In the genomic region with DNA sequence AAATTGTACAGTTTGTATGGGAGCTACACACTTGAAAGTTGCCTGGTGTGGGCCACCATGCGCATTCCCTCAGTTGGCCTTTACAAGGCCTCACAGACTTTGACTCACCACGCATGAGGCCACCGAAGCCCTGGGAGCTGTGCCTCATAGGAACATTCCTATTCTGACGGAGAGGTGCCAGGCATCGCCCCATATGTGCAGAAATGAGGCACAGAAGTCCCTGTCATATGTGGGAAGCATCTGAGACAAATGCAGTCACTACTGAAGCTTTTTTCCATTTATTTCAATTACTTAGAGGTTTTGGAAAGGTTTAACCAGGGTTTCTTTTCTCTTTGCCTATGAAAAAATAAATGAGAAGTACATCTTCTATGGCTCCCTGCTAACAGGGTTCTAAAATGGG, we compare ENCODE assay signal across 14 mouse cellular contexts.
A peak's percentile ranks its signal among the peaks of the same experiment; 100 is the strongest.
DNase-seq lines count a peak whose midpoint lies in the region; ATAC-seq and TF ChIP-seq lines count a peak whose summit lies in the region.
"Had no signal": no experiment of that assay in that cellular context is flagged by ENCODE, and none has a peak within 500 bp of the region (broad histone marks: within the 10 kb centered on the region; RNA-seq: fewer than 3 reads in every experiment).

No protein-coding gene starts in this region.

- TF ChIP-seq POLR2A in cortical plate, adult 2 months (IDR thresholded peaks at IDR 0.05; ENCODE audit: extremely low read depth, insufficient read depth, low read length): no peak
- no peak for TF ChIP-seq POLR2A in kidney, adult 2 months (IDR thresholded peaks at IDR 0.05; ENCODE audit: low read depth, low read length)

- H3K27me3 ChIP-seq in forebrain, embryonic 15.5 days: no peaks in the 10 kb centered on the region
- H3K27me3 ChIP-seq in forebrain, embryonic 10.5 days (ENCODE audit: poor library complexity, severe bottlenecking): no peaks in the 10 kb centered on the region
- H3K27me3 ChIP-seq in kidney, adult 2 months (replicated peaks; ENCODE audit: control insufficient read depth, insufficient read depth, low read length): no peaks in the 10 kb centered on the region

- H3K36me3 ChIP-seq in forebrain, embryonic 15.5 days: no peaks in the 10 kb centered on the region
- H3K36me3 ChIP-seq in forebrain, embryonic 10.5 days (replicated peaks): 0 out of 2 replicates have a peak, but pooled peaks cover 3% of the 10 kb centered on the region
- H3K36me3 ChIP-seq in kidney, adult 2 months (ENCODE audit: control insufficient read depth, insufficient read depth, low read length): no peaks in the 10 kb centered on the region; the same call in 1 of the 2 replicates

- H3K4me3 ChIP-seq in forebrain, embryonic 15.5 days: no peak overlapping the region
- H3K4me3 ChIP-seq in forebrain, embryonic 10.5 days: no peak overlapping the region
- H3K4me3 ChIP-seq in cortical plate, adult 2 months (ENCODE audit: insufficient read depth, low read length): no peak overlapping the region
- no peak overlapping the region for H3K4me3 ChIP-seq in layer of hippocampus, adult 2 months
- H3K4me3 ChIP-seq in kidney, adult 2 months (ENCODE audit: insufficient read depth, low read depth, low read length): no peak overlapping the region
- H3K4me3 ChIP-seq: midbrain, embryonic 10.5 days; myocyte had no signal

- no peaks in the 10 kb centered on the region for H3K9me3 ChIP-seq in forebrain, embryonic 15.5 days
- no peaks in the 10 kb centered on the region for H3K9me3 ChIP-seq in forebrain, embryonic 10.5 days
- H3K9me3 ChIP-seq: midbrain, embryonic 10.5 days had no signal

- H3K4me2 ChIP-seq in forebrain, embryonic 15.5 days (replicated peaks): no peak overlapping the region
- H3K4me2 ChIP-seq: liver, embryonic 11.5 days had no signal

- peak overlapping the region; percentile 89 for H3K27ac ChIP-seq in forebrain, embryonic 15.5 days (replicated peaks)
- H3K27ac ChIP-seq in forebrain, embryonic 10.5 days: no peak overlapping the region
- H3K27ac ChIP-seq in cortical plate, adult 2 months (ENCODE audit: insufficient read depth, low read length): peak overlapping the region; percentile 91
- H3K27ac ChIP-seq in layer of hippocampus, adult 2 months: peak overlapping the region; percentile 92
- no peak overlapping the region for H3K27ac ChIP-seq in kidney, adult 2 months (ENCODE audit: insufficient read depth, low read depth, low read length)
- H3K27ac ChIP-seq: midbrain, embryonic 10.5 days had no signal

- H3K9ac ChIP-seq in forebrain, embryonic 15.5 days (replicated peaks): no peak overlapping the region

- peaks cover 67% of the 10 kb centered on the region for H3K4me1 ChIP-seq in forebrain, embryonic 15.5 days
- H3K4me1 ChIP-seq in forebrain, embryonic 10.5 days: peaks cover 47% of the 10 kb centered on the region
- H3K4me1 ChIP-seq in cortical plate, adult 2 months (ENCODE audit: control insufficient read depth, insufficient read depth, low read length): peaks cover 15% of the 10 kb centered on the region
- H3K4me1 ChIP-seq in kidney, adult 2 months (ENCODE audit: control insufficient read depth, insufficient read depth, low read length): peaks cover 7% of the 10 kb centered on the region; the same call in 1 of the 2 replicates

- ATAC-seq in forebrain, embryonic 15.5 days (replicated peaks): no peak
- ATAC-seq in activated CD4-positive, CD25-positive, alpha-beta regulatory T cell, adult 4 months: no peak
- ATAC-seq: intestine, postnatal 0 days; lung, postnatal 0 days had no signal

- no peak for TF ChIP-seq CTCF in cortical plate, adult 2 months (IDR thresholded peaks at IDR 0.05; ENCODE audit: extremely low read depth, insufficient read depth, low read length)
- no peak for TF ChIP-seq CTCF in layer of hippocampus, adult 2 months (conservative IDR thresholded peaks at IDR 0.05)
- TF ChIP-seq CTCF in kidney, adult 2 months (conservative IDR thresholded peaks at IDR 0.05; ENCODE audit: insufficient read depth, insufficient read length, low read depth, low read length): no peak

- DNase-seq in forebrain, embryonic 10.5 days (ENCODE audit: extremely low spot score, low spot score): no peak
- DNase-seq in layer of hippocampus, adult 2 months (ENCODE audit: low spot score in 2 of 2): peak; percentile 72 to 74
- DNase-seq in right cerebral cortex, adult 18-20 months: peak; percentile 69
- no peak for DNase-seq in kidney, adult 2 months
- no peak for DNase-seq in MN1 (ENCODE audit: low spot score)
- DNase-seq: adrenal gland, postnatal 25 days had no signal

- 68% methylated on average over 5 of the region's 5 CpGs for WGBS in forebrain, embryonic 15.5 days
- WGBS in forebrain, embryonic 10.5 days: 96% methylated on average over 5 of the region's 5 CpGs
- WGBS in kidney, adult 2 months: 96% methylated on average over 5 of the region's 5 CpGs

Comparison
In these comparisons a context has a peak if more than half of its experiments do, and no peak if none do; other contexts are left out.
1. H3K27ac ChIP-seq: peak in forebrain, embryonic 15.5 days (single experiment), cortical plate, adult 2 months (single experiment) and layer of hippocampus, adult 2 months (single experiment); none in forebrain, embryonic 10.5 days (single experiment) and kidney, adult 2 months (single experiment).
2. DNase-seq: peak in layer of hippocampus, adult 2 months (2 of 2) and right cerebral cortex, adult 18-20 months (single experiment); none in forebrain, embryonic 10.5 days (single experiment), kidney, adult 2 months (single experiment) and MN1 (single experiment).